Mouse (Mus musculus) spleen, postnatal 4 days (tissue): Measurements from ENCODE around the gene Dennd4c.
"Not testable (repeated sequence)": the region's sequence is repeated elsewhere in the genome, so short reads cannot be mapped to it uniquely, and the experiment has no call there.

Experiments used
- DNase-seq, 2 experiments: peaks; one replicate each; pipeline ENCODE4 v3.0.0; 2022; ENCODE audit warnings: low spot score in 2 of 2

The Dennd4c gene

GRCm38 (mm10) chr4:86810604-86811003 is 62.2 kb downstream of the Dennd4c start:
- no peak for DNase-seq

GRCm38 (mm10) chr4:86814850-86815249 is 66.5 kb downstream of the Dennd4c start:
- no peak for DNase-seq

- DNase-seq, result peak; percentile 45 to 73
Measured at GRCm38 (mm10) chr4:86823169-86823568, 74.8 kb downstream of the Dennd4c start.

- no peak for DNase-seq
Measured at GRCm38 (mm10) chr4:86825143-86825542, 76.8 kb downstream of the Dennd4c start.

GRCm38 (mm10) chr4:86831896-86832295 is 83.5 kb downstream of the Dennd4c start:
- DNase-seq, result no peak

- DNase-seq, result not testable (repeated sequence)
Measured at GRCm38 (mm10) chr4:86841141-86841540, 92.8 kb downstream of the Dennd4c start.

- no peak for DNase-seq
Measured at GRCm38 (mm10) chr4:86845384-86845783, 97.0 kb downstream of the Dennd4c start.

GRCm38 (mm10) chr4:86847246-86847645 is 98.9 kb downstream of the Dennd4c start:
- no peak for DNase-seq

- DNase-seq, result no peak
Measured at GRCm38 (mm10) chr4:86851331-86851730, 103.0 kb downstream of the Dennd4c start.

- no peak for DNase-seq
Measured at GRCm38 (mm10) chr4:86852018-86852417, 103.7 kb downstream of the Dennd4c start.

- no peak for DNase-seq
Measured at GRCm38 (mm10) chr4:86852813-86853590, 104.6 kb downstream of the Dennd4c start.

GRCm38 (mm10) chr4:86856304-86857112 is 108.2 kb downstream of the Dennd4c start:
- DNase-seq, result no peak

- DNase-seq, result peak; percentile 94 to 97
Measured at GRCm38 (mm10) chr4:86857113-86858069, 109.0 kb downstream of the Dennd4c start, which contains the start of gene Rps6. Gene Rps6 (minus strand): TSS chr4:86857412.

GRCm38 (mm10) chr4:86858070-86858440 is 109.7 kb downstream of the Dennd4c start:
- DNase-seq, result no peak

- DNase-seq, result no peak
Measured at GRCm38 (mm10) chr4:86864087-86864486, 115.7 kb downstream of the Dennd4c start.

- no peak for DNase-seq
Measured at GRCm38 (mm10) chr4:86871988-86872387, 123.6 kb downstream of the Dennd4c start.

- DNase-seq, result no peak
Measured at GRCm38 (mm10) chr4:86873072-86873471, 124.7 kb downstream of the Dennd4c start.

- DNase-seq, result peak; percentile 87 to 92
Measured at GRCm38 (mm10) chr4:86874146-86874847, 125.9 kb downstream of the Dennd4c start, which contains the start of gene Acer2. Gene Acer2 (plus strand): TSS chr4:86874396.

GRCm38 (mm10) chr4:86879477-86879876 is 131.1 kb downstream of the Dennd4c start:
- DNase-seq, result no peak

- no peak for DNase-seq
Measured at GRCm38 (mm10) chr4:86881178-86881577, 132.8 kb downstream of the Dennd4c start.

GRCm38 (mm10) chr4:86882413-86882812 is 134.1 kb downstream of the Dennd4c start:
- no peak for DNase-seq
